Comparison of ENCODE assay signal across 14 mouse cellular contexts in genomic region chr11:23079936-23080794, GRCm38 (mm10).
DNase-seq lines count a peak whose midpoint lies in the region; ATAC-seq lines count a peak whose summit lies in the region.
"Had no signal": no experiment of that assay in that cellular context is flagged by ENCODE, and none has a peak within 500 bp of the region (broad histone marks: within the 10 kb centered on the region; RNA-seq: fewer than 3 reads in every experiment).

No protein-coding gene starts in this region.

- no peaks in the 10 kb centered on the region for H3K36me3 ChIP-seq in macrophage (ENCODE audit: inconsistent target)
- H3K36me3 ChIP-seq: forebrain, embryonic 12.5 days; liver, embryonic 13.5 days; midbrain, embryonic 12.5 days; neural tube, embryonic 13.5 days had no signal

- ATAC-seq in granulocyte monocyte progenitor cell, adult 5-6 weeks (replicated peaks; ENCODE audit: poor library complexity, severe bottlenecking): no peak
- ATAC-seq: hindbrain, postnatal 0 days had no signal

- H3K4me3 ChIP-seq in macrophage (ENCODE audit: inconsistent target): no peak overlapping the region
- H3K4me3 ChIP-seq: forebrain, embryonic 12.5 days; liver, embryonic 13.5 days; midbrain, embryonic 12.5 days; neural tube, embryonic 13.5 days had no signal

- DNase-seq in heart, postnatal 4 days: peak; percentile 22
- no peak for DNase-seq in heart, adult 8-10 months (ENCODE audit: low spot score)
- DNase-seq in lung, postnatal 36 days: peak; percentile 4
- DNase-seq in lung, postnatal 4 days: no peak
- peak; percentile 47 for DNase-seq in Muller cell, postnatal 12 days (ENCODE audit: inconsistent ontology term)
- DNase-seq: layer of hippocampus, postnatal 36 days; liver, embryonic 13.5 days; right cerebral cortex, adult 18-20 months had no signal

- 92% methylated on average over 3 of the region's 3 CpGs for WGBS in macrophage (ENCODE audit: missing documents)

- no peaks in the 10 kb centered on the region for H3K79me2 ChIP-seq in macrophage (ENCODE audit: inconsistent target)

- H3K27ac ChIP-seq in macrophage: 0 out of 2 replicates have a peak overlapping the region, but pooled peaks have one; percentile 4
- H3K27ac ChIP-seq: forebrain, embryonic 12.5 days; hindbrain, postnatal 0 days; liver, embryonic 13.5 days; midbrain, embryonic 12.5 days; neural tube, embryonic 13.5 days had no signal

Comparison
In these comparisons a context has a peak if more than half of its experiments do, and no peak if none do; other contexts are left out.
1. DNase-seq: peak in heart, postnatal 4 days (single experiment), lung, postnatal 36 days (single experiment) and Muller cell, postnatal 12 days (single experiment); none in heart, adult 8-10 months (single experiment) and lung, postnatal 4 days (0 of 2).